Mouse (Mus musculus) brown adipose tissue, adult 24 weeks (tissue): ENCODE results near the gene Olfr611. TPM values are rescaled to one million over a fixed set of nuclear protein-coding genes. Genes with fewer than 3 reads are reported as not detected.
"Not testable (repeated sequence)": the region's sequence is repeated elsewhere in the genome, so short reads cannot be mapped to it uniquely, and the experiment has no call there.

Experiments
- H3K27ac ChIP-seq: fragments of 200-500 bp; replicated peaks from 2 replicates; pipeline ENCODE4 v1.5.1; 2012; ENCODE audit warnings: low read depth, mild to moderate bottlenecking, low read length
- H3K4me1 ChIP-seq: fragments of 200-500 bp; 2 replicates; pipeline ENCODE4 v1.6.1; 2012; ENCODE audit warnings: low read length, mixed read lengths; ENCODE audit not compliant: control insufficient read depth, insufficient read depth, insufficient read length
- H3K4me3 ChIP-seq: fragments of 200-500 bp; 2 replicates; pipeline ENCODE4 v1.5.1; 2012; ENCODE audit warnings: low read depth, mild to moderate bottlenecking, low read length, moderate library complexity; ENCODE audit not compliant: insufficient read depth
- polyA plus RNA-seq: library from polyadenylated mRNA; stranded (reverse); fragments of >200 nt; gene quantifications from 2 replicates; pipeline ENCODE4 v1.2.4, GENCODE M21; 2012; ENCODE audit not compliant: missing spikeins, insufficient read depth, insufficient read length

Olfr611 gene
- not detected in 2 replicates for polyA plus RNA-seq

- H3K4me1 ChIP-seq, H3K4me3 ChIP-seq, H3K27ac ChIP-seq: not testable (repeated sequence)
Observed at GRCm38 (mm10) chr7:103520746-103521145, at the start of gene Olfr611. Gene Olfr611 (minus strand): TSS chr7:103520846.

- H3K27ac ChIP-seq, result no peak within 1 kb of the TSS
- no peak within 1 kb of the TSS for H3K4me3 ChIP-seq
Observed at GRCm38 (mm10) chr7:103569043-103569442, 48.4 kb upstream of the Olfr611 start, which contains the start of gene Olfr616. Gene Olfr616 (minus strand): TSS chr7:103569143.

DNA sequence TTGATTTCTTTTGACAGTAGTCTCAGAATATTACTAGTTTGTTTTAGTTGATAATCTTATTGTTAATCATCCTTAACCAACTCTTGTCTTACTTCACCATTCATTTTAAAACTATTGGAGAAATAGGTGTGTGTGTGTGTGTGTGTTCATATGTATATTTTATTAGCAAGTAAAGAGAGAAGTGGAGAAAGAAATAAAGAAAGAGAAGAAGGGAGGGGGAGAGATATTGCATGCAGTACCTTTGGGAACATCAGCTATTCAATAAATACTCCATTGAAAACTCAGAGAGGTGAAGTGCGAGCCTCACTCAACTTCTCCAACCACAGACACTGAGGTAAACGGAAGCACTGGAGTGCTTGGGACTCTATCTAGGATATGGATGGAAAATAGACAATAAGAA is 35.1 kb upstream of the Olfr611 start, which contains the start of gene Olfr615:
Olfr615 (plus strand) TSS at position 301 of the 400 bp plus-strand sequence.
- H3K4me3 ChIP-seq, result no peak within 1 kb of the TSS

More at GRCm38 (mm10) chr7:103569043-103569442, 48.4 kb upstream of the Olfr611 start, which contains the start of gene Olfr616:
- no peaks in the 10 kb centered on the region for H3K4me1 ChIP-seq

GRCm38 (mm10) chr7:103547774-103548173 is 27.1 kb upstream of the Olfr611 start, which contains the start of gene Olfr613:
Gene Olfr613 (plus strand): TSS chr7:103548074.
- no peak within 1 kb of the TSS for H3K27ac ChIP-seq
- no peaks in the 10 kb centered on the region for H3K4me1 ChIP-seq
- no peak within 1 kb of the TSS for H3K4me3 ChIP-seq

More for the DNA sequence above, 35.1 kb upstream of the Olfr611 start, which contains the start of gene Olfr615:
- Histone ChIP-seq H3K27ac (no peak within 1 kb of the TSS), H3K4me1 (no peaks in the 10 kb centered on the region)

GRCm38 (mm10) chr7:103542617-103543016 is 22.0 kb upstream of the Olfr611 start, which contains the start of gene Olfr612:
Gene Olfr612 (minus strand): TSS chr7:103542717.
- H3K4me3 ChIP-seq, H3K27ac ChIP-seq: not testable (repeated sequence)

GRCm38 (mm10) chr7:103512022-103512421 is 8.6 kb downstream of the Olfr611 start, which contains the start of gene Olfr610:
Gene Olfr610 (minus strand): TSS chr7:103512122.
- Histone ChIP-seq H3K27ac (no peak within 1 kb of the TSS), H3K4me3 (no peak within 1 kb of the TSS), H3K4me1 (no peaks in the 10 kb centered on the region)

More at GRCm38 (mm10) chr7:103542617-103543016, 22.0 kb upstream of the Olfr611 start, which contains the start of gene Olfr612:
- H3K4me1 ChIP-seq, result not testable (repeated sequence)

DNA sequence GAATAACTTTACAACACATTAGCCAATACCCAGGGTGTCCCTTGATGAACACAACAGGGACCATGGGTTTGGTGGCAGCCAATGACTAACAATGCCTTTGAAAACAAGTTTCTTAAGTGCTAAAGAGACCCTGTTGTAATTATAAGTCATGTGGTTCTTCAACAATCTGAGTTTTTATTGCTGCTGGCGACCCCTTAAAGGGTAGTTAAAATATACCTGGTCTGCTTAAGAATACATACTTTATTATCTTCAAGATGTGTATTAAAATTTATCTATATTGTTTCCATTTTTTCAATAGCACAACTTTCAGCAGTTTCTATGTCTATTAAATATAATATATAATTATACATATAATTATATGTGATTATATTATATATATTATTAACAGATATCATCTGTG is 22.7 kb downstream of the Olfr611 start, which contains the start of gene Olfr609:
Olfr609 (minus strand) TSS at position 101 of the 400 bp plus-strand sequence.
- Histone ChIP-seq H3K4me3 (no peak within 1 kb of the TSS), H3K4me1 (no peaks in the 10 kb centered on the region), H3K27ac (no peak within 1 kb of the TSS)

DNA sequence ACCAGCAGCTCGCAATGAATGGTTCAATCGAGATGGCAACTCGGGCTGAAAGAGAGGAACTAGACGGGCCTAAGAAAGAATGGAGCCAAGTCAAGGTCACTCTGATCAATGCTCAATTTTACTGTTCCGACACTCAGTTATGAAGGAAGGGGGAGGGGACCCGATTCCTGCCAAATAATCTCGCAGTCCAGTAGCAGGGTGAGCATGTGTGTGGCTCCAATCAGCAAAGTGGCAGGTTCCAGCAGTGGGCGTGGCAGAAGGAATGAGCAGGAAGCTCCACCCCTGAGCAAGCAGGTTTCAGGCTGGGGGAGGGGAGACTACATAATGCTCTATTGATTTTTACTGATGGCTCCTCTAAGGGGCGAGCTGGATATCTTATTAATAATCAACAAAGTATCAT is 43.5 kb downstream of the Olfr611 start:
- H3K4me1 ChIP-seq, H3K27ac ChIP-seq, H3K4me3 ChIP-seq: not testable (repeated sequence)

GRCm38 (mm10) chr7:103469577-103469976 is 51.1 kb downstream of the Olfr611 start, which contains the start of gene Olfr608:
Gene Olfr608 (plus strand): TSS chr7:103469877.
- no peaks in the 10 kb centered on the region for H3K4me1 ChIP-seq
- H3K27ac ChIP-seq, result no peak within 1 kb of the TSS
- no peak within 1 kb of the TSS for H3K4me3 ChIP-seq

Other genes with a start within 250 kb of the Olfr611 start
- gene Olfr596, start 215.2 kb downstream of the Olfr611 start, polyA plus RNA-seq, result not detected in 2 replicates
- gene Olfr597, start 204.5 kb downstream of the Olfr611 start, polyA plus RNA-seq, result not detected in 2 replicates
- gene Olfr598, start 197.3 kb downstream of the Olfr611 start, polyA plus RNA-seq, result not detected in 2 replicates
- gene Olfr599, start 184.9 kb downstream of the Olfr611 start, polyA plus RNA-seq, result not detected in 2 replicates
- not detected in 2 replicates for gene Olfr600, start 171.2 kb downstream of the Olfr611 start, polyA plus RNA-seq
- not detected in 2 replicates for gene Olfr601, start 158.2 kb downstream of the Olfr611 start, polyA plus RNA-seq
- not detected in 2 replicates for gene Olfr603, start 134.7 kb downstream of the Olfr611 start, polyA plus RNA-seq
- not detected in 2 replicates for gene Usp17lc, start 105.8 kb downstream of the Olfr611 start, polyA plus RNA-seq
- not detected in 2 replicates for gene Olfr605, start 75.4 kb downstream of the Olfr611 start, polyA plus RNA-seq
- gene Olfr606, start 71.8 kb downstream of the Olfr611 start, polyA plus RNA-seq, result not detected in 2 replicates
- not detected in 2 replicates for gene Olfr607, start 56.7 kb downstream of the Olfr611 start, polyA plus RNA-seq
- not detected in 2 replicates for gene Olfr608, start 51.0 kb downstream of the Olfr611 start, polyA plus RNA-seq
- not detected in 2 replicates for gene Olfr609, start 22.8 kb downstream of the Olfr611 start, polyA plus RNA-seq
- gene Olfr610, start 8.7 kb downstream of the Olfr611 start, polyA plus RNA-seq, result not detected in 2 replicates
- not detected in 2 replicates for gene Olfr612, start 21.9 kb upstream of the Olfr611 start, polyA plus RNA-seq
- not detected in 2 replicates for gene Olfr613, start 27.2 kb upstream of the Olfr611 start, polyA plus RNA-seq
- gene Olfr615, start 35.2 kb upstream of the Olfr611 start, polyA plus RNA-seq, result not detected in 2 replicates
- not detected in 2 replicates for gene Olfr616, start 48.3 kb upstream of the Olfr611 start, polyA plus RNA-seq
- not detected in 2 replicates for gene Olfr617, start 52.2 kb upstream of the Olfr611 start, polyA plus RNA-seq
- gene Olfr618, start 69.3 kb upstream of the Olfr611 start, polyA plus RNA-seq, result not detected in 2 replicates
- gene Olfr619, start 79.7 kb upstream of the Olfr611 start, polyA plus RNA-seq, result not detected in 2 replicates
- gene Olfr620, start 91.7 kb upstream of the Olfr611 start, polyA plus RNA-seq, result not detected in 2 replicates
- not detected in 2 replicates for gene Olfr622, start 121.9 kb upstream of the Olfr611 start, polyA plus RNA-seq
- gene Olfr623, start 142.9 kb upstream of the Olfr611 start, polyA plus RNA-seq, result not detected in 2 replicates
- gene Olfr624, start 150.3 kb upstream of the Olfr611 start, polyA plus RNA-seq, result not detected in 2 replicates
- gene Olfr625-ps1, start 161.9 kb upstream of the Olfr611 start, polyA plus RNA-seq, result not detected in 2 replicates
- gene Olfr243, start 193.8 kb upstream of the Olfr611 start, polyA plus RNA-seq, result not detected in 2 replicates
- gene Olfr628, start 209.5 kb upstream of the Olfr611 start, polyA plus RNA-seq, result not detected in 2 replicates
- gene Olfr629, start 224.1 kb upstream of the Olfr611 start, polyA plus RNA-seq, result not detected in 2 replicates
- gene Olfr630, start 236.5 kb upstream of the Olfr611 start, polyA plus RNA-seq, result not detected in 2 replicates